Mouse (Mus musculus) kidney, embryonic 15.5 days (tissue): ENCODE data around the gene Htra2. TPM values are rescaled to one million over a fixed set of nuclear protein-coding genes. Genes with fewer than 3 reads are reported as not detected.
A peak's percentile ranks its signal among the peaks of the same experiment; 100 is the strongest.

Source experiments
- ATAC-seq: fragments of 200-750 bp; cut with Nextera tagmentation; replicated peaks from 2 replicates; pipeline ENCODE4 v1.8.0; 2017; ENCODE audit warnings: moderate TSS enrichment; ENCODE audit not compliant: low FRiP score
- H3K27ac ChIP-seq: fragments of 300-500 bp; sonication (generic); 2 replicates; pipeline ENCODE4 v1.5.1; 2015; ENCODE audit warnings: mild to moderate bottlenecking, inconsistent platforms
- H3K27me3 ChIP-seq: fragments of 300-500 bp; sonication (generic); 2 replicates; pipeline ENCODE4 v1.6.1; 2015; ENCODE audit warnings: inconsistent platforms
- H3K36me3 ChIP-seq: fragments of 300-500 bp; sonication (generic); 2 replicates; pipeline ENCODE4 v1.6.1; 2015; ENCODE audit warnings: inconsistent platforms
- H3K4me1 ChIP-seq: fragments of 300-500 bp; sonication (generic); 2 replicates; pipeline ENCODE4 v1.6.1; 2015; ENCODE audit warnings: inconsistent platforms
- H3K4me2 ChIP-seq: fragments of 300-500 bp; sonication (generic); 2 replicates; pipeline ENCODE4 v1.6.1; 2015; ENCODE audit warnings: moderate library complexity, mild to moderate bottlenecking, inconsistent platforms
- H3K4me3 ChIP-seq: fragments of 300-500 bp; sonication (generic); replicated peaks from 2 replicates; pipeline ENCODE4 v1.5.1; 2015; ENCODE audit warnings: mild to moderate bottlenecking, inconsistent platforms
- H3K9ac ChIP-seq: fragments of 300-500 bp; sonication (generic); 2 replicates; pipeline ENCODE4 v1.6.1; 2015; ENCODE audit warnings: mild to moderate bottlenecking, inconsistent platforms
- H3K9me3 ChIP-seq: fragments of 300-500 bp; sonication (generic); replicated peaks from 2 replicates; pipeline ENCODE4 v1.6.1; 2016; ENCODE audit warnings: inconsistent platforms
- WGBS: fragments of 180-500 bp; shearing (Covaris S2); methylation state at CpG from one replicate; pipeline ENCODE4 v1.1.7; 2015; ENCODE audit warnings: mixed read lengths; 5-methylcytosine and 5-hydroxymethylcytosine counted together
- polyA plus RNA-seq: library from polyadenylated mRNA; unstranded; fragments of >200 nt; fragmentation: Nextera tagmentation; extraction: Ambion mirVana; gene quantifications from 2 replicates; pipeline ENCODE4 v1.2.1, GENCODE M21; 2015

Htra2 gene
- polyA plus RNA-seq, 1 experiment from 2014 or later: 87.5 TPM

- Histone ChIP-seq H3K36me3 (peaks cover 13% of the 10 kb centered on the region), H3K4me2 (no peak overlapping the region), H3K9ac (no peak overlapping the region), H3K4me3 (no peak overlapping the region), H3K9me3 (no peaks in the 10 kb centered on the region), H3K4me1 (peaks cover 25% of the 10 kb centered on the region), H3K27ac (no peak overlapping the region), H3K27me3 (peaks cover 31% of the 10 kb centered on the region)
- no peak for ATAC-seq
- 54% methylated on average over 8 of the region's 9 CpGs for WGBS
These were observed 27.4 kb downstream of the Htra2 start for GRCm38 (mm10) chr6:83027706-83028105.

- no peaks in the 10 kb centered on the region for H3K9me3 ChIP-seq
- H3K27me3 ChIP-seq: peaks cover 31% of the 10 kb centered on the region
- H3K4me3 ChIP-seq: no peak overlapping the region
- ATAC-seq: no peak
- H3K4me1 ChIP-seq: peaks cover 21% of the 10 kb centered on the region
- no peak overlapping the region for H3K4me2 ChIP-seq
- no peak overlapping the region for H3K9ac ChIP-seq
- peaks cover 13% of the 10 kb centered on the region for H3K36me3 ChIP-seq
- WGBS: 79% methylated on average over 8 of the region's 8 CpGs
- no peak overlapping the region for H3K27ac ChIP-seq
These were observed 27.8 kb downstream of the Htra2 start for GRCm38 (mm10) chr6:83027293-83027692.

GRCm38 (mm10) chr6:83025221-83025620 lies 29.9 kb downstream of the Htra2 start:
- H3K27me3 ChIP-seq: peaks cover 15% of the 10 kb centered on the region
- H3K4me1 ChIP-seq: 0 out of 2 replicates have a peak, but pooled peaks cover 7% of the 10 kb centered on the region
- no peak overlapping the region for H3K4me3 ChIP-seq
- H3K27ac ChIP-seq: no peak overlapping the region
- ATAC-seq: no peak
- H3K36me3 ChIP-seq: no peaks in the 10 kb centered on the region
- H3K9me3 ChIP-seq: no peaks in the 10 kb centered on the region
- no peak overlapping the region for H3K4me2 ChIP-seq
- 100% methylated on average over 4 of the region's 4 CpGs for WGBS
- H3K9ac ChIP-seq: no peak overlapping the region

GRCm38 (mm10) chr6:83024421-83024820 lies 30.7 kb downstream of the Htra2 start:
- no peaks in the 10 kb centered on the region for H3K36me3 ChIP-seq
- 57% methylated on average over 4 of the region's 4 CpGs for WGBS
- no peaks in the 10 kb centered on the region for H3K9me3 ChIP-seq
- no peak overlapping the region for H3K27ac ChIP-seq
- no peak for ATAC-seq
- H3K4me2 ChIP-seq: no peak overlapping the region
- H3K9ac ChIP-seq: no peak overlapping the region
- H3K4me1 ChIP-seq: 0 out of 2 replicates have a peak, but pooled peaks cover 7% of the 10 kb centered on the region
- H3K27me3 ChIP-seq: peaks cover 9% of the 10 kb centered on the region
- no peak overlapping the region for H3K4me3 ChIP-seq

- Histone ChIP-seq H3K4me1 (0 out of 2 replicates have a peak, but pooled peaks cover 7% of the 10 kb centered on the region), H3K4me2 (no peak overlapping the region), H3K9me3 (no peaks in the 10 kb centered on the region), H3K9ac (no peak overlapping the region), H3K27ac (no peak overlapping the region), H3K36me3 (no peaks in the 10 kb centered on the region), H3K4me3 (no peak overlapping the region), H3K27me3 (peaks cover 4% of the 10 kb centered on the region)
- WGBS: 93% methylated on average over 2 of the region's 2 CpGs
- ATAC-seq: no peak
These were observed 31.3 kb downstream of the Htra2 start for GRCm38 (mm10) chr6:83023786-83024185.

GRCm38 (mm10) chr6:83023008-83023407 lies 32.1 kb downstream of the Htra2 start:
- 87% methylated on average over 9 of the region's 9 CpGs for WGBS
- Histone ChIP-seq H3K27ac (no peak overlapping the region), H3K27me3 (no peaks in the 10 kb centered on the region), H3K4me1 (0 out of 2 replicates have a peak, but pooled peaks cover 7% of the 10 kb centered on the region), H3K4me3 (no peak overlapping the region), H3K4me2 (no peak overlapping the region), H3K9me3 (no peaks in the 10 kb centered on the region), H3K36me3 (no peaks in the 10 kb centered on the region), H3K9ac (no peak overlapping the region)
- no peak for ATAC-seq

GRCm38 (mm10) chr6:83020836-83021593 lies 34.1 kb downstream of the Htra2 start:
- no peaks in the 10 kb centered on the region for H3K9me3 ChIP-seq
- ATAC-seq: peak; percentile 53; the same call in 1 of the 2 replicates

GRCm38 (mm10) chr6:83020121-83020520 lies 35.0 kb downstream of the Htra2 start:
- no peaks in the 10 kb centered on the region for H3K4me1 ChIP-seq
- no peaks in the 10 kb centered on the region for H3K9me3 ChIP-seq
- no peak for ATAC-seq
- H3K4me2 ChIP-seq: no peak overlapping the region
- H3K36me3 ChIP-seq: no peaks in the 10 kb centered on the region
- no peak overlapping the region for H3K4me3 ChIP-seq
- H3K9ac ChIP-seq: no peak overlapping the region
- H3K27me3 ChIP-seq: no peaks in the 10 kb centered on the region
- 85% methylated on average over 6 of the region's 6 CpGs for WGBS
- H3K27ac ChIP-seq: no peak overlapping the region

More at GRCm38 (mm10) chr6:83020836-83021593, 34.1 kb downstream of the Htra2 start:
- no peaks in the 10 kb centered on the region for H3K36me3 ChIP-seq
- WGBS: 48% methylated on average over 4 of the region's 4 CpGs
- no peak overlapping the region for H3K4me2 ChIP-seq
- no peak overlapping the region for H3K27ac ChIP-seq
- H3K27me3 ChIP-seq: no peaks in the 10 kb centered on the region
- no peaks in the 10 kb centered on the region for H3K4me1 ChIP-seq
- no peak overlapping the region for H3K9ac ChIP-seq
- H3K4me3 ChIP-seq: no peak overlapping the region

GRCm38 (mm10) chr6:83019044-83019443 lies 36.0 kb downstream of the Htra2 start:
- Histone ChIP-seq H3K4me3 (no peak overlapping the region), H3K9me3 (no peaks in the 10 kb centered on the region), H3K9ac (no peak overlapping the region), H3K36me3 (no peaks in the 10 kb centered on the region), H3K27ac (no peak overlapping the region), H3K27me3 (no peaks in the 10 kb centered on the region), H3K4me1 (no peaks in the 10 kb centered on the region), H3K4me2 (no peak overlapping the region)
- WGBS: 71% methylated on average over 3 of the region's 3 CpGs
- no peak for ATAC-seq

- WGBS: 52% methylated on average over 3 of the region's 3 CpGs
- ATAC-seq: no peak
- no peak overlapping the region for H3K4me2 ChIP-seq
- H3K9ac ChIP-seq: no peak overlapping the region
- no peaks in the 10 kb centered on the region for H3K36me3 ChIP-seq
- H3K4me1 ChIP-seq: no peaks in the 10 kb centered on the region
- no peaks in the 10 kb centered on the region for H3K9me3 ChIP-seq
- no peak overlapping the region for H3K27ac ChIP-seq
- no peaks in the 10 kb centered on the region for H3K27me3 ChIP-seq
- no peak overlapping the region for H3K4me3 ChIP-seq
These were observed 37.9 kb downstream of the Htra2 start for GRCm38 (mm10) chr6:83017190-83017589.

GRCm38 (mm10) chr6:83015749-83016148 lies 39.3 kb downstream of the Htra2 start:
- Histone ChIP-seq H3K4me1 (no peaks in the 10 kb centered on the region), H3K9ac (no peak overlapping the region), H3K27me3 (no peaks in the 10 kb centered on the region), H3K27ac (no peak overlapping the region), H3K4me2 (no peak overlapping the region), H3K4me3 (no peak overlapping the region), H3K9me3 (no peaks in the 10 kb centered on the region), H3K36me3 (no peaks in the 10 kb centered on the region)
- ATAC-seq: no peak
- 82% methylated on average over 2 of the region's 2 CpGs for WGBS

- no peaks in the 10 kb centered on the region for H3K27me3 ChIP-seq
- H3K27ac ChIP-seq: 0 out of 2 replicates have a peak overlapping the region, but pooled peaks have one; percentile 19
- H3K9me3 ChIP-seq: no peaks in the 10 kb centered on the region
- peak; percentile 82; the same call in 1 of the 2 replicates for ATAC-seq
- H3K4me2 ChIP-seq: no peak overlapping the region
- peaks cover 8% of the 10 kb centered on the region for H3K4me1 ChIP-seq
- H3K36me3 ChIP-seq: no peaks in the 10 kb centered on the region
- H3K4me3 ChIP-seq: no peak overlapping the region
- WGBS: 75% methylated on average over 12 of the region's 12 CpGs
- H3K9ac ChIP-seq: no peak overlapping the region
These were observed 40.3 kb downstream of the Htra2 start for GRCm38 (mm10) chr6:83014482-83015466.
